Mouse (Mus musculus): Measurements from ENCODE around the gene Wipf3. TPM values are rescaled to one million over a fixed set of nuclear protein-coding genes. Genes with fewer than 3 reads are reported as not detected.

Wipf3 gene
- total and polyA plus RNA-seq, 3 experiments, result 0.64 to 1.3 (median 1.2) TPM

- in situ Hi-C loops (cut with MboI; ENCODE audit: low pct_ligation_motif_present, low pct_unique_long_range_greater_than_20kb, low sequenced_read_pairs), result no loop called here
- Histone ChIP-seq H3K9me3 (replicated peaks; ENCODE audit: low read length) (no peaks in the 10 kb centered on the region), H3K4me1 (ENCODE audit: control insufficient read depth in 1 of 2, insufficient read depth in 2 of 2) (peaks cover 0 to 11% of the 10 kb centered on the region in 2 experiments; a peak in 2 of 4 replicates), H3K79me2 (replicated peaks; ENCODE audit: control insufficient read depth, extremely low read depth, insufficient read depth, poor library complexity, severe bottlenecking) (no peaks in the 10 kb centered on the region), H3K36me3 (replicated peaks in 1 of 2; ENCODE audit: control insufficient read depth in 1 of 2, insufficient read depth in 1 of 2, low read length in 1 of 2) (no peaks in the 10 kb centered on the region), H3K4me2 (ENCODE audit: insufficient read depth, low read depth, poor library complexity, severe bottlenecking) (no peak overlapping the region), H3K4me3 (replicated peaks in 1 of 3; ENCODE audit: low read depth in 2 of 3, low read length in 2 of 3, poor library complexity in 1 of 3) (no peak overlapping the region), H3K27ac (ENCODE audit: insufficient read depth, low read depth) (no peak overlapping the region), H3K27me3 (replicated peaks) (no peaks in the 10 kb centered on the region), H3K9ac (ENCODE audit: insufficient read depth, low read depth) (no peak overlapping the region)
- TF ChIP-seq MXI1 (IDR thresholded peaks at IDR 0.05; ENCODE audit: low read depth, low read length) (no peak), MEF2A (IDR thresholded peaks at IDR 0.05; ENCODE audit: borderline replicate concordance, low read depth, low read length) (no peak), ZMIZ1 (IDR thresholded peaks at IDR 0.05; ENCODE audit: low read depth, low read length) (no peak), IRF4 (IDR thresholded peaks at IDR 0.05; ENCODE audit: low read depth, low read length) (no peak), ELF1 (IDR thresholded peaks at IDR 0.05; ENCODE audit: low read depth, low read length) (no peak), NRF1 (IDR thresholded peaks at IDR 0.05; ENCODE audit: low read depth, low read length) (no peak), SIN3A (IDR thresholded peaks at IDR 0.05; ENCODE audit: low read length) (no peak), MAX (IDR thresholded peaks at IDR 0.05; ENCODE audit: low read length) (no peak), HCFC1 (IDR thresholded peaks at IDR 0.05; ENCODE audit: low read depth, low read length) (no peak), MAZ (IDR thresholded peaks at IDR 0.05; ENCODE audit: low read depth, low read length) (no peak)
- no peak for DNase-seq (ENCODE audit: extremely low read depth)
- dilution Hi-C loops (cut with MboI; ENCODE audit: extremely low pct_ligation_motif_present, extremely low pct_unique_long_range_greater_than_20kb, low sequenced_read_pairs), result no loop called here
Measured at GRCm38 (mm10) chr6:54412879-54413278, 16.5 kb upstream of the Wipf3 start.

- dilution Hi-C loops (cut with MboI; ENCODE audit: extremely low pct_ligation_motif_present, extremely low pct_unique_long_range_greater_than_20kb, low sequenced_read_pairs) (no loop called here), in situ Hi-C loops (cut with MboI; ENCODE audit: low pct_ligation_motif_present, low pct_unique_long_range_greater_than_20kb, low sequenced_read_pairs) (no loop called here)
- peak; percentile 71 for DNase-seq (ENCODE audit: extremely low read depth)
- Histone ChIP-seq H3K4me3 (replicated peaks in 1 of 3; ENCODE audit: low read depth in 2 of 3, low read length in 2 of 3, poor library complexity in 1 of 3) (peak overlapping the region in 1 of 3 experiments; percentile 36), H3K9ac (ENCODE audit: insufficient read depth, low read depth) (no peak overlapping the region), H3K4me2 (ENCODE audit: insufficient read depth, low read depth, poor library complexity, severe bottlenecking) (peak overlapping the region; percentile 88), H3K4me1 (ENCODE audit: control insufficient read depth in 1 of 2, insufficient read depth in 2 of 2) (peaks cover 8 to 57% of the 10 kb centered on the region in 2 experiments), H3K36me3 (replicated peaks in 1 of 2; ENCODE audit: control insufficient read depth in 1 of 2, insufficient read depth in 1 of 2, low read length in 1 of 2) (no peaks in the 10 kb centered on the region), H3K9me3 (replicated peaks; ENCODE audit: low read length) (no peaks in the 10 kb centered on the region), H3K27me3 (replicated peaks) (peaks cover 19% of the 10 kb centered on the region), H3K27ac (ENCODE audit: insufficient read depth, low read depth) (peak overlapping the region; percentile 33; the same call in 1 of the 2 replicates), H3K79me2 (replicated peaks; ENCODE audit: control insufficient read depth, extremely low read depth, insufficient read depth, poor library complexity, severe bottlenecking) (no peaks in the 10 kb centered on the region)
- no peak for TF ChIP-seq ZMIZ1 (IDR thresholded peaks at IDR 0.05; ENCODE audit: low read depth, low read length)
- TF ChIP-seq POLR2A (IDR thresholded peaks at IDR 0.05; ENCODE audit: low read depth, low read length), result 0 out of 2 replicates have a peak, but pooled peaks have one; percentile 28
- no peak for TF ChIP-seq MAZ (IDR thresholded peaks at IDR 0.05; ENCODE audit: low read depth, low read length)
- peak; percentile 57; the same call in 1 of the 2 replicates for TF ChIP-seq CHD2 (IDR thresholded peaks at IDR 0.05; ENCODE audit: low read length)
- TF ChIP-seq MAX (IDR thresholded peaks at IDR 0.05; ENCODE audit: low read length), result no peak
- TF ChIP-seq ETS1 (conservative IDR thresholded peaks at IDR 0.05; ENCODE audit: low read depth, low read length), result peak; percentile 38
- TF ChIP-seq BHLHE40 (IDR thresholded peaks at IDR 0.05; ENCODE audit: low read depth, low read length), result peak; percentile 35; the same call in 1 of the 2 replicates
Measured at GRCm38 (mm10) chr6:54425230-54425629, 4.2 kb upstream of the Wipf3 start.
